9 mouse cellular contexts compared by ENCODE assay signal in genomic region chr3:127625701-127626399, GRCm38 (mm10). TPM values are rescaled to one million over a fixed set of nuclear protein-coding genes. Genes with fewer than 3 reads are reported as not detected.
DNase-seq lines count a peak whose midpoint lies in the region; ATAC-seq and TF ChIP-seq lines count a peak whose summit lies in the region.
"Had no signal": no experiment of that assay in that cellular context is flagged by ENCODE, and none has a peak within 500 bp of the region (broad histone marks: within the 10 kb centered on the region; RNA-seq: fewer than 3 reads in every experiment).

No protein-coding gene starts in this region.

- no peaks in the 10 kb centered on the region for H3K9me3 ChIP-seq in forebrain, embryonic 10.5 days
- no peaks in the 10 kb centered on the region for H3K9me3 ChIP-seq in kidney, embryonic 15.5 days (replicated peaks)
- no peaks in the 10 kb centered on the region for H3K9me3 ChIP-seq in midbrain, embryonic 16.5 days (replicated peaks; ENCODE audit: control insufficient read depth, low read length, poor library complexity, severe bottlenecking)

- no peak overlapping the region for H3K9ac ChIP-seq in kidney, embryonic 15.5 days
- H3K9ac ChIP-seq in midbrain, embryonic 16.5 days (ENCODE audit: low read depth, low read length) = 0 out of 2 replicates have a peak overlapping the region, but pooled peaks have one; percentile 48

- TF ChIP-seq CTCF in thymus, adult 2 months (IDR thresholded peaks at IDR 0.05; ENCODE audit: borderline replicate concordance, control insufficient read depth, extremely low read depth, insufficient read depth, low read length, poor library complexity) = peak; percentile 31; the same call in 1 of the 2 replicates

- H3K36me3 ChIP-seq in thymus, adult 2 months (ENCODE audit: control insufficient read depth, insufficient read depth, low read length) = no peaks in the 10 kb centered on the region
- no peaks in the 10 kb centered on the region for H3K36me3 ChIP-seq in forebrain, embryonic 10.5 days (replicated peaks)
- H3K36me3 ChIP-seq in kidney, embryonic 15.5 days = no peaks in the 10 kb centered on the region
- no peaks in the 10 kb centered on the region for H3K36me3 ChIP-seq in midbrain, embryonic 16.5 days (ENCODE audit: control insufficient read depth, insufficient read depth, low read length)

- TF ChIP-seq POLR2A in thymus, adult 2 months (IDR thresholded peaks at IDR 0.05; ENCODE audit: control insufficient read depth, extremely low read depth, insufficient read depth, low read length, poor library complexity) = no peak

- no peak for ATAC-seq in kidney, embryonic 15.5 days (replicated peaks; ENCODE audit: low FRiP score)
- peak; percentile 29 for ATAC-seq in midbrain, embryonic 16.5 days
- no peak for ATAC-seq in cerebellum, adult (ENCODE audit: insufficient number of reproducible peaks, low FRiP score, low TSS enrichment)

- no peak overlapping the region for H3K4me3 ChIP-seq in thymus, adult 2 months (ENCODE audit: control insufficient read depth, insufficient read depth, low read length)
- peak overlapping the region; percentile 44 for H3K4me3 ChIP-seq in forebrain, embryonic 10.5 days
- peak overlapping the region; percentile 43 for H3K4me3 ChIP-seq in kidney, embryonic 15.5 days (replicated peaks)
- H3K4me3 ChIP-seq in midbrain, embryonic 16.5 days (ENCODE audit: low read depth, low read length) = peak overlapping the region; percentile 36

- H3K4me1 ChIP-seq in thymus, adult 2 months (replicated peaks; ENCODE audit: control insufficient read depth, insufficient read depth, low read length) = no peaks in the 10 kb centered on the region
- H3K4me1 ChIP-seq in forebrain, embryonic 10.5 days = peaks cover 59% of the 10 kb centered on the region
- peaks cover 28% of the 10 kb centered on the region for H3K4me1 ChIP-seq in kidney, embryonic 15.5 days
- H3K4me1 ChIP-seq in midbrain, embryonic 16.5 days (ENCODE audit: control insufficient read depth, insufficient read depth, low read length) = peaks cover 5% of the 10 kb centered on the region

- DNase-seq in thymus, adult 2 months = no peak
- no peak for DNase-seq in thymus, postnatal 25 days
- peak; percentile 56 for DNase-seq in forebrain, embryonic 10.5 days (ENCODE audit: extremely low spot score, low spot score)
- no peak for DNase-seq in testis, postnatal 10 days (ENCODE audit: low spot score)
- DNase-seq in spleen, postnatal 10 days (ENCODE audit: low spot score in 2 of 2) = no peak

- WGBS in thymus, adult 2 months = 4% methylated on average over 28 of the region's 28 CpGs
- under 1% methylated on average over 28 of the region's 28 CpGs for WGBS in forebrain, embryonic 10.5 days
- under 1% methylated on average over 28 of the region's 28 CpGs for WGBS in kidney, embryonic 15.5 days
- under 1% methylated on average over 28 of the region's 28 CpGs for WGBS in midbrain, embryonic 16.5 days

- peak overlapping the region; percentile 73 for H3K4me2 ChIP-seq in kidney, embryonic 15.5 days
- peak overlapping the region; percentile 63 for H3K4me2 ChIP-seq in midbrain, embryonic 16.5 days (ENCODE audit: low read length)

- H3K27ac ChIP-seq in thymus, adult 2 months (ENCODE audit: control insufficient read depth, insufficient read depth, low read length) = no peak overlapping the region
- H3K27ac ChIP-seq in forebrain, embryonic 10.5 days = peak overlapping the region; percentile 64
- H3K27ac ChIP-seq in kidney, embryonic 15.5 days = no peak overlapping the region
- no peak overlapping the region for H3K27ac ChIP-seq in midbrain, embryonic 16.5 days (ENCODE audit: low read length)

- peaks cover 21% of the 10 kb centered on the region for H3K27me3 ChIP-seq in thymus, adult 2 months (ENCODE audit: control insufficient read depth, insufficient read depth, low read length)
- peaks cover 95% of the 10 kb centered on the region for H3K27me3 ChIP-seq in forebrain, embryonic 10.5 days (ENCODE audit: poor library complexity, severe bottlenecking)
- H3K27me3 ChIP-seq in kidney, embryonic 15.5 days = peaks cover 82% of the 10 kb centered on the region
- H3K27me3 ChIP-seq in midbrain, embryonic 16.5 days (ENCODE audit: control insufficient read depth, insufficient read depth, low read depth, low read length) = peaks cover 41% of the 10 kb centered on the region

RNA-seq across cellular contexts. Expression of gene Neurog2, which starts 7.1 kb away (rescaled TPM):
- 0.09 and 0.20 TPM in 2 replicates for polyA plus RNA-seq in thymus, adult 2 months (2012; rRNA removed)
- polyA plus RNA-seq in forebrain, embryonic 10.5 days (2016; fragmentation: Nextera tagmentation; extraction: Ambion mirVana) = 20.2 and 28.0 TPM in 2 replicates
- polyA plus RNA-seq in kidney, embryonic 15.5 days (2015; fragmentation: Nextera tagmentation; extraction: Ambion mirVana) = not detected in 2 replicates
- 5.2 and 16.9 TPM in 2 replicates for polyA plus RNA-seq in midbrain, embryonic 16.5 days (2015; fragmentation: Nextera tagmentation; extraction: Ambion mirVana)
- polyA plus RNA-seq: erythroblast, embryonic 14.5 days had no signal
